ENCODE assay signal across 8 mouse cellular contexts in the genomic region with DNA sequence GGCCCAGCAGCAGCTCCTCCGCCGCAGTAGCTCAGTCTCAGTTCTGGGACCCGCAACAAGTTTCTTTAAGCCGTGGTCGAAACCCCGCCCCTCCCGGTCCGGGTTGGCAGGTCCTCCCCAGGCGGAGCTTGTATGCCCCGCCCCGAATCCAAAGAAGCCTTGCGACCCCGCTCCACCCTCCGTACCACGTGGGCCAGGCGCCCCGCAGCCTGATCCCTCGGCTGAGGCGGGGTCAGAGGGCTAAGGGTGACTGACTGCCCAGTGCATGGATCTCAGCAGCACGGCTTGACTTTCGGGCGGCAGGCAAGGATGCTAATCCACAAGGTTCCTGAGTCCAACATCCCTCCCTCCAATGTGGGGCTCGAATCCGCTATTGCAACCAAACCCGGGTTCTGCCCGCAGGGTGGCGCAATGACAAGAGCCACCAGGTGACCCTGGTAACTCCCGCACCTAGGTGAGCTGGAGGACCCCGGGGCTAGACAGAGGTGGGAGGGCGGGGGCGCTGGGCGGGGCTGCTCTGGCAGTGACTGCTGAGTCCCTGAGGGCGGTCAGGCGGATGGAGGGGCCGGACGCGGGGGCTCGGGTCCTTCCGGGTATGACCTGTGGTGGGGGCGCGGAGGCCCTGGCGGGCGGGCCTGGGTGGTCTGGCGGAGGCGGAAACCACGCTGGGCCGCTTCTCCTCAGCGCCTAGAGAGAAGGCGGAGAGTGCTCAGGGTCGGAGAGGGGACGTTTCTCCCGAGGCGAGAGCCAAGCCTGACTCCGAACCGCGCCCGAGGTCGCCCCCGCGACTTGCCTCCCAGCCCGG. TPM values are rescaled to one million over a fixed set of nuclear protein-coding genes. Genes with fewer than 3 reads are reported as not detected.
DNase-seq lines count a peak whose midpoint lies in the region; ATAC-seq and TF ChIP-seq lines count a peak whose summit lies in the region.

A gene (minus strand): TSS at position 39 of the 805 bp plus-strand sequence.

- peak within 1 kb of the TSS; percentile 62 for H3K9ac ChIP-seq in forebrain, postnatal 0 days
- peak within 1 kb of the TSS; percentile 54 for H3K9ac ChIP-seq in neural tube, embryonic 15.5 days (replicated peaks)

- peaks cover 5% of the 10 kb centered on the region; the same call in 1 of the 2 replicates for H3K4me1 ChIP-seq in forebrain, postnatal 0 days (ENCODE audit: insufficient read depth)
- H3K4me1 ChIP-seq in neural tube, embryonic 15.5 days: peaks cover 48% of the 10 kb centered on the region

- H3K27me3 ChIP-seq in forebrain, postnatal 0 days (ENCODE audit: insufficient read depth, low read length): no peaks in the 10 kb centered on the region; the same call in 1 of the 2 replicates
- H3K27me3 ChIP-seq in neural tube, embryonic 15.5 days (replicated peaks): peaks cover 25% of the 10 kb centered on the region

- ATAC-seq in forebrain, postnatal 0 days: peak; percentile 76
- peak; percentile 71 for ATAC-seq in neural tube, embryonic 15.5 days (ENCODE audit: low FRiP score)

- peak within 1 kb of the TSS; percentile 53 for H3K4me3 ChIP-seq in forebrain, postnatal 0 days (ENCODE audit: low read depth, low read length)
- peak within 1 kb of the TSS; percentile 73 for H3K4me3 ChIP-seq in layer of hippocampus, adult 2 months
- H3K4me3 ChIP-seq in neural tube, embryonic 15.5 days (replicated peaks): peak within 1 kb of the TSS; percentile 50

- peak; percentile 56 to 68 for DNase-seq in CD8-positive naive resting alpha-beta T cell, adult 2 months (ENCODE audit: low read depth in 2 of 2, low spot score in 2 of 2)
- DNase-seq in c-Kit-positive CD71-negative TER-119-negative erythroid progenitor cells, embryonic 14.5 days (ENCODE audit: low read depth): peak; percentile 70
- peak; percentile 88 for DNase-seq in forebrain, postnatal 0 days
- peak; percentile 86 for DNase-seq in heart, postnatal 36 days
- DNase-seq in layer of hippocampus, adult 2 months (ENCODE audit: low spot score in 2 of 2): peak; percentile 93 to 96
- peak; percentile 83 to 86 for DNase-seq in lung, adult 18-20 months
- DNase-seq in testis, postnatal 10 days (ENCODE audit: low spot score): peak; percentile 96

- WGBS in forebrain, postnatal 0 days: 3% methylated on average over 57 of the region's 61 CpGs
- WGBS in neural tube, embryonic 15.5 days: 1% methylated on average over 61 of the region's 61 CpGs

- H3K27ac ChIP-seq in forebrain, postnatal 0 days (ENCODE audit: low read depth, low read length): peak within 1 kb of the TSS; percentile 54; the same call in 1 of the 2 replicates
- H3K27ac ChIP-seq in layer of hippocampus, adult 2 months: peak within 1 kb of the TSS; percentile 97
- peak within 1 kb of the TSS; percentile 62; the same call in 1 of the 2 replicates for H3K27ac ChIP-seq in neural tube, embryonic 15.5 days (replicated peaks)

- H3K36me3 ChIP-seq in forebrain, postnatal 0 days (ENCODE audit: insufficient read depth): no peaks in the 10 kb centered on the region
- no peaks in the 10 kb centered on the region for H3K36me3 ChIP-seq in neural tube, embryonic 15.5 days

- H3K9me3 ChIP-seq in forebrain, postnatal 0 days (ENCODE audit: low read length): no peaks in the 10 kb centered on the region
- H3K9me3 ChIP-seq in neural tube, embryonic 15.5 days (replicated peaks): no peaks in the 10 kb centered on the region

- TF ChIP-seq CTCF in forebrain, postnatal 0 days (IDR thresholded peaks at IDR 0.05; ENCODE audit: low read depth): peak; percentile 57
- TF ChIP-seq CTCF in layer of hippocampus, adult 2 months (conservative IDR thresholded peaks at IDR 0.05): peak; percentile 72

- peak within 1 kb of the TSS; percentile 96 for H3K4me2 ChIP-seq in forebrain, postnatal 0 days (ENCODE audit: low read depth)
- peak within 1 kb of the TSS; percentile 93 for H3K4me2 ChIP-seq in neural tube, embryonic 15.5 days

- intact Hi-C loops in heart, postnatal 36 days (cut with DNase I): no loop called here

RNA-seq across cellular contexts. Expression of the gene that starts here (rescaled TPM):
- total RNA-seq in forebrain, postnatal 0 days (2014; rRNA removed): 26.6 and 27.4 TPM in 2 replicates
- 20.8 and 22.6 TPM in 2 replicates for polyA plus RNA-seq in forebrain, postnatal 0 days (2015; fragmentation: Nextera tagmentation; extraction: Ambion mirVana)
- total RNA-seq in heart, postnatal 36 days (2021): under 1 TPM; 0.33 to 0.49 TPM
- total RNA-seq in layer of hippocampus, adult 2 months (2021): 10 to 100 TPM; 47.7 to 55.7 TPM
- 16.0 and 16.9 TPM in 2 replicates for polyA plus RNA-seq in neural tube, embryonic 15.5 days (2015; fragmentation: Nextera tagmentation; extraction: Ambion mirVana)

Comparison
In these comparisons a context has a peak if more than half of its experiments do, and no peak if none do; other contexts are left out.
1. Peak in every context shown above with its lines: DNase-seq, ATAC-seq, H3K4me3 ChIP-seq and H3K27ac ChIP-seq.
2. RNA of the gene that starts here (total RNA-seq): 47.7 to 55.7 TPM in layer of hippocampus, adult 2 months and 26.6 to 27.4 TPM in forebrain, postnatal 0 days; 0.33 to 0.49 TPM in heart, postnatal 36 days; every median in the first group is over 10 times any median in the second.
3. Peak in DNase-seq in heart, postnatal 36 days; RNA of the gene not detected or under 1 TPM.